Mouse (Mus musculus) heart, postnatal 36 days (tissue): ENCODE results near the gene Hinfp. TPM values are rescaled to one million over a fixed set of nuclear protein-coding genes. Genes with fewer than 3 reads are reported as not detected.
"Not testable (repeated sequence)": the region's sequence is repeated elsewhere in the genome, so short reads cannot be mapped to it uniquely, and the experiment has no call there.

Source experiments
- DNase-seq, 2 experiments: peaks; one replicate each; pipeline ENCODE4 v3.0.0; 2021 to 2022
- intact Hi-C: fragments of 180-260 bp; cut with DNase I; formaldehyde crosslinking; loops from one replicate; pipeline ENCODE4 v1.15.1; 2025
- total RNA-seq, 2 experiments: library from RNA; stranded (reverse); gene quantifications; 2 replicates each; pipeline ENCODE4 v1.2.3; 2021

The Hinfp gene
- total RNA-seq, 2 experiments from 2014 or later, result 7.8 to 8.7 TPM

DNA sequence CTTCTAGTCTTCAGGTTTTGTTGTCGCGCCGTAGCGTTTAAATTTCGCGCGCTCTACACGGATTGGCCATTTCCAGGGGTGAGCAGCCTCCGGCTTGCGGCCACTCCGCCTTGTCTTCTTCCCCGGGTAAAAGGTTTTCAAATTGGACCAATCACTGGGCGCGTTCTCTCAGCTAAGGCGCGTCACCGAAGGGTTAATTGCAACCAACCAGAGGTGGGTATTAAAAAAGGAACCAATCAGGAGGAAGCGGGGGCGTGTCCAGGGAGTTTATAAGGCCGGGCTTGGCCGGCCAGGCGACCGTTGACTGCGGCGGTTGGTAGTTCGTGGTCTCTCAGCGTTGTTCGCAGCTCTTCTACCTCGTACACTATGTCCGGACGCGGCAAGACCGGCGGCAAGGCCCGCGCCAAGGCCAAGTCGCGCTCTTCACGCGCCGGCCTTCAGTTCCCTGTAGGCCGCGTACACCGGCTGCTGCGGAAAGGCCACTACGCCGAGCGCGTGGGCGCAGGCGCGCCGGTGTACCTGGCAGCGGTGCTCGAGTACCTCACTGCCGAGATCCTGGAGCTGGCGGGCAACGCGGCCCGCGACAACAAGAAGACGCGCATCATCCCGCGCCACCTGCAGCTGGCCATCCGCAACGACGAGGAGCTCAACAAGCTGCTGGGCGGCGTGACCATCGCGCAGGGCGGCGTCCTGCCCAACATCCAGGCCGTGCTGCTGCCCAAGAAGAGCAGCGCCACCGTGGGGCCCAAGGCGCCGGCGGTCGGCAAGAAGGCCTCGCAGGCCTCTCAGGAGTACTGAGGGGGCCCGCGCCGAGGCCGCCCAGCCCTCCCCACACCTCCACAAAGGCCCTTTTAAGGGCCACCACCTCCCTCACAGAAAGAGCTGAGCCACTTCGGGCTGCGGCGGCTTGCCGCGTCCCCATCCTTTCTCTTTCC lies 29.2 kb upstream of the Hinfp start, which contains the start of gene H2afx:
TSS of gene H2afx (plus strand) at position 299 of the 935 bp plus-strand sequence.
- DNase-seq, result peak; percentile 97
- intact Hi-C loops, result loop anchor here (5.0 kb wide), 1 partner anchor 42 kb away; no protein-coding TSS in a partner anchor

DNA sequence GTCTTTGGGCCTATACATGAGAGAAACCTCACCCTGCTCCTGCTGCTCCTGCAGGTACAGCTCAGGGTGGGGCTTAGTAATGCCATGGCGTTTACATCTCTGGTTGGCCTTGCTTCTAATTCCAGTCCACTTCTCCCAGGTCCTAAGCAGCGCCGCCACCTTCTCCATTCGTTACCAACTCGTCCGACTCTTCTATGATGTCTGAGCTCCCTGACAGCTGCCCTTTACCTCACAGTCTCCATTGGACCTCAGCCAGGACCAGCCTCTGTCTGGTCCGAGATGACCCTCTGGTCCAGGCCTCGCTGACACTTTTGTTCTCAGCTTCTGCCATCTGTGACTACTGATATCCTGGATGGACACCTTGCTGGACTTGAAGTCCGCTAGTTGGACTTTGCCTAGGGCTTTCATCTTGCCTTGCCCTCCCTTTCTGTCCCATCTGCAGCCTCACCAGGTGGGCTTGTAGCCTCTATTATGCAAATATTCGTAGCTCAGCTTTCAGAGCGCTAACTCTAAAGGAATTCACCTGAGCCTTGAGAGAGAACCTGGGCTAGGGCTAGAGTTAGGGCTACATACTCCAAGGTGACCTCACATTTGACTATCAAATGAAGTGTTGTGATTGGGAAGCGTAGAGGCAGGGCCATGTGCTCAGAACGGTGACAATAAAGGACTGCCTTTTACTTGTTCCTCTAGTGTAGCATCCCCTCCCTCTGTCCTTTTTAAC lies 27.6 kb upstream of the Hinfp start:
- DNase-seq, result no peak
- intact Hi-C loops, result no loop called here

DNA sequence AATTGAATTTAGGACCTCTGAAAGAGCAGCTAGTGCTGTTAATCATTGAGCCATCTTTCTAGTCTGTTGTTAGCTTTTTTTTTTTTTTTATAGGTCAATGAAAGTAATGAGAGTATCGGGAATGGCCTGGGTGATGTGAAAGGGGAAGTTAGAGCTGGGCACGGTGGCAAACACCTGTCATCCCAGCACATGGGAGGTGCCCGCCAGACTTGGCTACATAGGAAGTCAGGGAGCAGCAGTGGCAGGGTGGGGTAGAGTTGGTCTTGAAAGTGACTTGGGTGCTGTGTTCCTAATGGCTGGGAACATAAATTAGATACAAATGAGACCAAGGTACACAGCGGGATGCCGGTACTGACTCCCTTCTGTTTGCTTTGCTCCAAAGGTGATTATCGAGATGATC lies 25.3 kb upstream of the Hinfp start:
- no peak for DNase-seq
- intact Hi-C loops, result no loop called here

DNA sequence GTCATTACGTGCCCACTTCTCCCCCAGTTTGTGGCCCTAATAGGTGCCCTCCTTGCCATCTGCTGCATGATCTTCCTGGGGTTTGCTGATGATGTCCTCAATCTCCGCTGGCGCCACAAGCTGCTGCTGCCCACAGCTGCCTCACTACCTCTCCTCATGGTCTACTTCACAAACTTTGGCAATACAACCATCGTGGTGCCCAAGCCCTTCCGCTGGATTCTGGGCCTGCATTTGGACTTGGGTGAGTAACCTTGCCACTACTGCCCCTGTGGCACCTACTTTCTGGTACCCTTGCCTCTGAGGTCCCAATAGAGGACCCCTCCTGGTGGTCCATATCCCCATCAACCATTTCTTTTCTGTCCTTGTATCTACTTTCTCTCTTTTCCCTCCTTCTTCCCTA lies 22.5 kb upstream of the Hinfp start:
- no peak for DNase-seq
- intact Hi-C loops, result no loop called here

DNA sequence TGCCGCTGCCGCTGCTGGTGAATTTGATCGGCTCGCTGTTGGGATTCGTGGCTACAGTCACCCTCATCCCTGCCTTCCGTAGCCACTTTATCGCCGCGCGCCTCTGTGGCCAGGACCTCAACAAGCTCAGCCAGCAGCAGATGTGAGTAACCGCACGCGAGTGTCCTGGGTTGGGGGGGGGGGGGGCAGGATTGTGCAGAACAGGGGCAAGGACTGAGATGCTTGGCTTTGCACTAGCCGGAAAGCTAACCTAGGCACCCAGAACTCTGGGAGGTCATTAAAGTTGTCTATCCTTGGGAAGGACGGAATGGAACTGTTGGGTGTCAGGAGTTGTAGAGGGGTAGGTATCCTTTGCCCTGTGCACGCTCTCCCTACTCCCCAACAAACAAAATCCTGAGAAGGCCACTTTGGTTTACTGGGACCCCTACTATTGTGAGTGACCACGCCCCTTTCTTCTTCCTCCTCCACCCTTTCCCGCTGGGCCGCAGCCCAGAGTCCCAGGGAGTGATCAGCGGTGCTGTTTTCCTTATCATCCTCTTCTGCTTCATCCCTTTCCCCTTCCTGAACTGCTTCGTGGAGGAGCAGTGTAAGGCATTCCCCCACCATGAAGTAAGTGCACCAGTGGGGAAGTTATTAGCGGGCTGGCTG lies 21.7 kb upstream of the Hinfp start:
- peak; percentile 52 to 65 for DNase-seq
- intact Hi-C loops, result no loop called here

DNA sequence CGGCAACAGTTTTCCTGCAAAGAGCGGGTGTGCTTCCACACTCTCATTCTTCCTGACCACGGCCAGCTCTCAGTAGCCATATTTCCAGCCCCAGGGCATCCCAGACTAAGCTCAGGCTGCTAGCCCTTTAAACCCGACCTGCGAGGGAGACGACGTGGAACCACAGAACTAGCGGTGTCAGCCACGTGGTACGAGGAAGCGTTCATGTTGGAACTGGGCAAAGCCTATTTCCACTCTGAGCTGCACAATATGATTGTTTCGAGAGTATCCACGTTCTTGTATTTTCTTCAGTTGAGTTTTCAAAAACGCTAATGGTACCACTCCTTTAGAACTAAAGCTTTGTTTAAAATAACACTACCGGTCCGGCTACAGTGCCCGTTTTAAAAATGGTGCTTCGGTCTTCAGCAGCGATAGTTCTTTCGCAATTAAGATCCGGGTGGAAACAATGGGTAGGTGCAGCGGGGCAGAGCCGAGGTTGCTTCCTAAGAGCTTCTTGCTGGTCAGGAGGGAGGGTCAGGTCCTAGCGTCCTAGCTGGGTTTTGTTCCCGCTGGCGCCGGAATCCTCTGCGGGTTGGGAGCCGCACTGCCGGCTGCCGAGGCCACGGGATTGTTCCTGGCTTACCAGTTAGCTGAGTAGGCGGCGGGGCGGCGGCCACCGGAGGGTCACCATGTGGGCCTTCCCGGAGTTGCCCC lies 21.0 kb upstream of the Hinfp start:
- peak; percentile 76 to 82 for DNase-seq
- intact Hi-C loops, result no loop called here

DNA sequence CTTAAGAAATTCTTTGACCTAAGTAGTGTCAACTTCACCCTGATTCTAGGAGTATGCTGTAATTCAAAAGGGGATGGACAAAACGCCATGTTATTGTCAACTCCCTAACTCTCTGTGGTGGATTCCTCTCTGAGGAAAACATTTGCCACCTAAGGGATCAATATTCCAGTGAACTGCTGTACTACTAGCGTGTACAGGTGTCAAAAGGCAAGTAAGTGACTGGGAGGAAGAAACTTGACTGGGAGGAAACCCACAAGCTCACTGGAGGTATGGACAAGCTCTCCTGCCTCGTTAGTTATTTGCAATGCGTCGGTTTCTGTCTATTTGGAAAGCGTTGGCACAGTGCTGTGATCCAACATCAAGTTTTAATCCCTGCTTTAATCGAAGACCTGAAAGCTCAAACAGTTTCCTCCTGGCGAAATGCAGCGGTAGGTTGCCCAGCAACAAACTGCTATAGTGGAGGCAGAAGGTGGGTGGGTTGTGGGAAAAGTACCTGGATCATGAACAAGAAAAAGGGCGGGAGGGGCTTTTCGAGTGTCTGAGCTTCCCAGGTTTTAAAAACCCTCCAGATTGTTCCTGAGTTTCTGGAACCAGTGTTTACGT lies 20.4 kb upstream of the Hinfp start, which contains the start of gene Dpagt1:
TSS of gene Dpagt1 (plus strand) at position 252 of the 603 bp plus-strand sequence.
- DNase-seq, result no peak
- intact Hi-C loops, result no loop called here

DNA sequence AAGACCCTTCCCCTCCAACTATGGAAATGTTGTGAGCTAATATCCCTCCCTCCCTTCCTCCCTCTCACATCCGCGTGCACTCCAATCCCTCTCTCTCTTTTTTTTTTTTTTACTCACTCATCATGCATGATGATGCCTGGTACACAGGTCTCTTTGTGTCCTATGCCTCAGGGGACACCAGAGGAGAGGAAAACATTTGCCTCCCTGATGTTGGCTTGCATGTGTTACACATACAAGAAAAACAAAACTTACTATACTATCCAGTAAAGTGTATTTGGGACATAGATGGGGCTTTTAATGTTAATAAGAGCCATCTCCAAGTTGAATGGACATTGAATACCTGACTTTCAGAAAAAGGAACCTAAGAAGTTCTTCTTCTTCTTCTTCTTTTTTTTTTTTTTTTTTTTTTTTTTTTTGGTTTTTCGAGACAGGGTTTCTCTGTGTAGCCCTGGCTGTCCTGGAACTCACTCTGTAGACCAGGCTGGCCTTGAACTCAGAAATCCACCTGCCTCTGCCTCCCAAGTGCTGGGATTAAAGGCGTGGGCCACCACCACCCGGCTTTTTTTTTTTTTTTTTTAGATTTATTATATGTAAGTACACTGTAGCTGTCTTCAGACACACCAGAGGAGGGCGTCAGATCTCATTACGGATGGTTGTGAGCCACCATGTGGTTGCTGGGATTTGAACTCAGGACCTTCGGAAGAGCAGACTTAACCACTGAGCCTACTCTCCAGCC lies 19.7 kb upstream of the Hinfp start:
- DNase-seq, intact Hi-C loops: not testable (repeated sequence)

DNA sequence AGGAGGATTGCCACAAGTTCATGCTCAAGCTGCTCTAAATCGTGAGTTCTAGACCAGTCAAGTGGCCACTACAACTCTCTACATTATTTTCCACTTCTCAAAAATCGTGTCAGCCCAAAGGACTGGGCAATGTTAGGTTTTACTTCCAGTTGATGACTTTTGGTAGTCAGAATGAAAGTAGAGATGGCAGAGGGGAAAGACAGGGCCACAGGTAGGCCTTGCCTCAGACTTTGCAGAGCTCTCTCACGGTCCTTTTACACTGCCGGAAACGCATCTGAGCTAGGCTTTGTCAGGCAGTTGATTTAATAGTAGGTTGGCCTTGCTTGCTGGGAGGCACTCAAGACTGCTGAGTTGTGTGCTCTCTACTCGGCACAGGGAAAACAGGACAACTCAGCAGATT lies 18.7 kb upstream of the Hinfp start:
- intact Hi-C loops, result no loop called here

DNA sequence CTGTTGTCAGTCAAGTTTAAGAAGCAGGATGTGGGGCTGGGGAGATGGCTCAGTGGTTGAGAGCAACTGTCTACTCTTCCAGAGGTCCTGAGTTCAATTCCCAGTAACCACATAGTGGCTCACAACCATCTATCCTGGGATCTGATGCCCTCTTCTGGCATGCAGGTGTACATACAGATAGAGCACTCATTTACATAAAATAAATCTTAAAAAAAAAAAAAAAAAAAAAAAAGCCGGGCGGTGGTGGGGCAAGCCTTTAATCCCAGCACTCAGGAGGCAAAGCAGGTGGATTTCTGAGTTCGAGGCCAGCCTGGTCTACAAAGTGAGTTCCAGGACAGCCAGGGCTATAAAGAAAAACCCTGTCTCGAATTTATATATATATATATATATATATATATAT lies 18.2 kb upstream of the Hinfp start:
- intact Hi-C loops, result not testable (repeated sequence)

More for the DNA sequence above, 18.7 kb upstream of the Hinfp start:
- DNase-seq, result no peak

DNA sequence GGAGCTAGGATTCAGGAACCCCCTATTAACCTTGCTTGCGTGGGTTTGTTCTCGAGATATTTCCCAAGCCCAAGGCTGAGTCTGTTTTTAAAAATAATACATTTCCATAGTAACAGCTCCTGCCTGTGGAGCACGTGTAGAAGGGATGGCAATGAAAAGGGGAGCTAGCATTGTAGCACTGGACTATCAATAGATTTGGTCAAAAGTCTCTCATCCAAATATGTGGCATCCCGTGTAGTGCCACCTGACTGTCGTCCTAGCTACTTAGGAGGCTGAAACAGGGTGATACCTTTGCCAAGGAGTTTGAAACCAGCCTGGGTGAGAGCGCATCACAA lies 15.3 kb upstream of the Hinfp start:
- DNase-seq, result no peak
- intact Hi-C loops, result loop anchor here (2.0 kb wide), 1 partner anchor 14 kb away; no protein-coding TSS in a partner anchor

More for the DNA sequence above, 18.2 kb upstream of the Hinfp start:
- DNase-seq, result not testable (repeated sequence)

DNA sequence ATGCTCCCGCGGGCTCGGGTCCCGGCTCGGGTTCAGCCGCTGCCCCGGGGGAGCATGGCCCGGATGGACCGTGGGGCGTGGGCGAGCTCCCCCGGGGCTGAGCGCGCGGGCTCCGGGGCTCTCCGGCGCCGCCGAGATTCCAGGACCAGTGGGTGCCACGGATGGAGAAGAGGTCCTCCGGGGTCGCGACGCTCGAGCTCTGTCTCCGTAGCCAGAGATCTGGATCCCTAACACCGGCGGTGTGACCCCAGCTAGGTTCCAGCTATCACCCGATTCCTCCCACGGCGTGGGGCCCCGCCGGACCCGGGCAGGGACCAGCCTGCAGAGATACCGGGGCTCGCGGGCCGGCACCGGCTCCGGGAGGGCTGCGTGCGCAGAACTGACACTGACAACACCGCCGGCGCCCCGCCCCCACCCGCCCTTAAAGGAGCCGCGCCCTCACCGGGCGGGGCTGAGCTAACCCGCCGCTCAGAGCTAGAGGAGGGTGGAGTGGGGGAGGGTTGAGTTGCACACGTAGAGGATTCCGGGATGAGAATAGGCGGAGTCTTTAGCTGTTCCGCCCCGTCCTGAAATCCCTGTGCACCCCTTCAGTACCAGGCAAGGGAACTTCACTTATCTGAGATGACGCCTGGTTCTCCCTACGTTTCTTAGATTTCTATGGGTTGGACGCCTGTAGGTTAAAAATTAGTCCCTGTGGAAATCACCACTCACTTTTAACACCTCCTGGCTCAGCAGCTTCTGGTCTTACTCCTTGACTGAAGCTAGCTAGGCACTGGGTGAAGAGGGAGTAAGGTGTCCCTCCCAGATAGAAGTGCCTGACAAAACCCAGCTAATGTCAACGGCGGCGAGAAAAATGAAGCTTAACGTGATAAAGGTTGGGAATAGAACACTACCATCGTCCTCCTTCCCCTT lies 14.7 kb upstream of the Hinfp start, which contains the start of gene C2cd2l:
TSS of gene C2cd2l (minus strand) at position 399 of the 912 bp plus-strand sequence.
- DNase-seq, result peak; percentile 84 to 89
- intact Hi-C loops, result loop anchor here (2.0 kb wide), 1 partner anchor 13 kb away; no protein-coding TSS in a partner anchor

DNA sequence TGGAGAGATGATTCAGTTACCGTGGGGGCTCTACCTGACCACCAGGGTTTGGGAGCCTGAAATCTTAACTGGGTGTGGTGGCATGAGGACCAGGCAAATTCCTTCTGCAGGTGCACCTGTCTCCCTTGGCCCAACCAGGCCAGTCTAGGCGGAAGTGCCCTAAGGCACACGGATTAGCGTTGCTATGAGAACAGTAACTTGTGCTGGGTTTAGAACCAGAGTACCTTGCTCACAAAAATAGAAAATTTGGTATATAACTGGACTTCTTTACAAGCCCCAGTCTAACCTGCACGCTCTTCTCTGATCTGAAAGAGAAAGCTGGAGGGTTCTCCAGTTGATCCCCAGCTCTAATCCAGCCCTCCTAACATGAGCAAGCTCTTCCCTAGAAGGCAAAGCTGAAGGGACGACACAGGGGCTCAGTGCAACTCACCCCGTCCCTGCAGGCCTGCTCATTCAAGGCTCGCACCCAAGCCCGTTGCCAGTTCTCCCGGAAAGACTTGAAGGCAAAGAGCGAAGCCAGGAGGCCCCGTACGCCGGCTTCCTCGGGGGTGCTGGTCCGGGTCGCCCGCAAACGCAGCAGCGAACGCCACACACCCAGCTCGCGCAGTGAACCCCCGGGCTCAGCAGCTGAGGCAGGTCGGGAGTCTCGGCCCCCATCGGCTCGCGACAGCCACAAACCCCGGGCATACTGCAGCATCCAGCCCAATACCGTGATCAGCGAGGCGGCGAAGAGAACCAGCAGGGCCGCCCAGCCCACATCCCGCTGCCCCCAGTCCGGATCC lies 13.8 kb upstream of the Hinfp start:
- intact Hi-C loops, result no loop called here
- peak; percentile 16 to 37 for DNase-seq

DNA sequence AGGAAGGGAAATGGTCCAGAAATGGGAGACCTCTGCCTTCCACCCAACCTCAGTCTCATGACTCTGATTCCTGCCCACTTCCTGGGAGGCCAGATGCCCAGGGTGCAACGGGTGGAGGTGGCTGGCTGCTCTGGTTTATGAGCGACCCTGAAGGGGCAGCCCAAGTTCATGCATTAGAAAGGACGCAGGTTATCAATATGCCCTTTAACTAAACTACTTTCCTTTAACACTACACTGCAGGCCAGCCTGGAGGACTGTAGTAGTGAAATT lies 13.3 kb upstream of the Hinfp start:
- intact Hi-C loops, result no loop called here
- DNase-seq, result peak in 1 of 2 experiments; percentile 17

DNA sequence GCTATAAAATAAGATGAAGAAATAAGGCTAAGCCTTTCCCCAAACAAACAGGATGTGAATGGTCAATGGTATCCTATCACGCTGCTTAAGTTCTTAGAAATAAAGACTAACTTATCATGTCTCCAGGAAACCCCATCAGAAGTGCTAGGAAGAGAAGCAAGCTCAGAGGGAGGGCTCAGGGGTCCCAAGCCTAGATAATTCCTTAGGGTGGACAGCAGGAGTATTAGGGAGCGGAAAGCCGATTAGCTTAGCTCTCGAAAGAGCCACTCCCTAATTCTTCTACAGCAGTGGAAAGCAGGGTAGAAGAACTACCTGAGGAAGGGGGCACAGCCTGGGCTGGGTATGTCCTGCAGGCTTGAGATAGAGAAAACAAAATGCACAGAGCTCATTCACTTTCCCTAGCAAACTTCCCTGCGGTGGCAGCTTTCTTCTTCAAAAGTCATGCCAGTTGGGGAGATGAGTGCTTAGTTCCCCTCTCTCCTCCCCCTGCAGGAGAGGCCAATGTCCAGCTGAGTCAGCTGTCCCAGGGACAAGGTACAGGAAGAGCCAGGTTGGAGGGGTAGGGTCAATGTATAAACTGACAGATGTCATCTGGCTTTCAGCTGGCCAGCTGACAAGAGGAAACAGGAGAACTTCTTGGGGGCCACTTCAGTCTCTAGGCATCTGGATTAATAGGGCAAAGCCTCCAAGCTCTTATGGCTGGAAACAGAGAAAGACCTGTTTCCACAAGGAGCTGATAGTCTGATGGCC lies 12.8 kb upstream of the Hinfp start:
- intact Hi-C loops, result no loop called here
- DNase-seq, result no peak

DNA sequence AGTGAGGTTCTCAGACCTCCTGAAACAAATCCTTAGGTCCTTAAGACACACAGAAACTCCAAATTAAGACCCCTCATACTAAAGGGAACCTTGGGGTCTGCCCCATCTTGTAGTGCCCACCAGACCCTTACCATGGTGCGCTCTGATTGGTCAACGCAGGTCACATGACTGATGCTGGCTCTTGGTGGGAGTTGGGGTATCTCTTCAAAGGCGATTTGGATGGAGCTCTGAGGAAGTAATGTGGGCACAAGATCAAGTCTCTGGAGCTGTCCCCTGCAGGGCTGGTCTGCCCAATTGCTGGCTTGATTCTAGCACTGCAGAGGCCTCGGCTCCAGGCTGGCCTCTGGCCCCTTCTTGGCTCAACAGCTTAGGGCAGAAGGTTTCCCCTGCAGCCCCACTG lies 12.0 kb upstream of the Hinfp start:
- intact Hi-C loops, result no loop called here
- DNase-seq, result no peak

DNA sequence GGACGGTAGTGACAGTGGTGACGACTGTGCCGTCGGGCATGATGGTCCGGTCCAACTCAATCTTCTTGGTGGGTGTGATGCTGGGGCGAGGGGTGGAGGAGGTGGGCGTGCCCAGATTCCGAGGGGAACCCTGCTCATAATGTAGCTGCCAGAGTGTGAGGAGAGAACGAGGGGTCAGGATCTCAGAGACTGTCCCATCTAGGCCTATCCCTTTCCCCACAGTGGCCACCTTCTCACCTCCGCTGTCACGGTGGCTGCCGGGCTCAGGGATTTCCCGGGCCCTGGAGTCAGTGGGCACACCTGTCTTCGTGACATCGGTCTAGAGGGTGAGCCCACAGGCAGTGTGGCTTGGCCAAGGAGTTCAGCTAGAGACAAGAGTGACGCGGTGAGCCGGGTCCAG lies 9.4 kb upstream of the Hinfp start:
- DNase-seq, result no peak
- intact Hi-C loops, result no loop called here
